Mouse (Mus musculus) heart, adult 2 months (tissue): ENCODE results near the gene Med17. TPM values are rescaled to one million over a fixed set of nuclear protein-coding genes. Genes with fewer than 3 reads are reported as not detected.
A peak's percentile ranks its signal among the peaks of the same experiment; 100 is the strongest.

ENCODE experiments used
- DNase-seq, 2 experiments: peaks; one replicate each; pipeline ENCODE4 v3.0.0; 2021
- H3K27ac ChIP-seq: fragments of 200-600 bp; 2 replicates; pipeline ENCODE4 v1.8.1; 2022
- H3K27me3 ChIP-seq: fragments of 200-500 bp; 2 replicates; pipeline ENCODE4 v1.6.1; 2012; ENCODE audit warnings: mild to moderate bottlenecking, low read length, inconsistent platforms, mixed read lengths; ENCODE audit not compliant: control insufficient read depth, insufficient read depth
- H3K36me3 ChIP-seq: fragments of 200-500 bp; 2 replicates; pipeline ENCODE4 v1.6.1; 2012; ENCODE audit warnings: low read length, inconsistent platforms; ENCODE audit not compliant: control insufficient read depth, insufficient read depth
- H3K4me1 ChIP-seq: fragments of 200-500 bp; 2 replicates; pipeline ENCODE4 v1.6.1; 2011; ENCODE audit warnings: low read length; ENCODE audit not compliant: control insufficient read depth, insufficient read depth
- H3K4me3 ChIP-seq: fragments of 200-600 bp; 2 replicates; pipeline ENCODE4 v1.8.1; 2022
- H3K79me2 ChIP-seq: fragments of 200-500 bp; replicated peaks from 2 replicates; pipeline ENCODE4 v1.6.1; 2012; ENCODE audit warnings: mild to moderate bottlenecking, inconsistent platforms, low read length, moderate library complexity, mixed read lengths; ENCODE audit not compliant: control insufficient read depth, insufficient read depth
- H3K9ac ChIP-seq: fragments of 200-500 bp; 2 replicates; pipeline ENCODE4 v1.6.1; 2012; ENCODE audit warnings: low read depth, mild to moderate bottlenecking, control low read depth, inconsistent platforms, low read length, mixed read lengths
- CTCF ChIP-seq: fragments of 200-600 bp; IDR thresholded peaks from 2 replicates; pipeline ENCODE4 v1.8.1; 2022; ENCODE audit warnings: antibody characterized with exemption, mild to moderate bottlenecking, moderate library complexity
- EP300 ChIP-seq: fragments of 200-500 bp; IDR thresholded peaks from 2 replicates; pipeline ENCODE4 v1.6.1; 2011; ENCODE audit warnings: low read depth, low read length, control low read depth; ENCODE audit not compliant: insufficient read depth
- POLR2A ChIP-seq: fragments of 200-500 bp; IDR thresholded peaks from 2 replicates; pipeline ENCODE4 v1.6.1; 2011; ENCODE audit warnings: mild to moderate bottlenecking, low read depth, low read length, control low read depth; ENCODE audit not compliant: insufficient read depth
- WGBS: fragments of 180-500 bp; shearing (Covaris S2); methylation state at CpG from one replicate; pipeline ENCODE4 v1.1.7; 2018; 5-methylcytosine and 5-hydroxymethylcytosine counted together
- intact Hi-C: fragments of 180-260 bp; cut with DNase I; formaldehyde crosslinking; loops from one replicate; pipeline ENCODE4 v1.15.1; 2025
- polyA plus RNA-seq: library from polyadenylated mRNA; depleted of rRNA; stranded (reverse); fragments of >200 nt; gene quantifications from 2 replicates; pipeline ENCODE4 v1.2.3, GENCODE M21; 2012
- total RNA-seq, 2 experiments: library from RNA; stranded (reverse); gene quantifications; 2 replicates each; pipeline ENCODE4 v1.2.3; 2021

Med17 gene
- total and polyA plus RNA-seq, 3 experiments: 10.3 to 14.6 (median 14.3) TPM

GRCm38 (mm10) chr9:15242130-15242529 is 37.6 kb downstream of the Med17 start:
- H3K4me3 ChIP-seq: no peak overlapping the region
- peaks cover 2% of the 10 kb centered on the region; the same call in 1 of the 2 replicates for H3K27me3 ChIP-seq
- H3K9ac ChIP-seq: no peak overlapping the region
- no peaks in the 10 kb centered on the region for H3K79me2 ChIP-seq
- no peaks in the 10 kb centered on the region for H3K36me3 ChIP-seq
- WGBS: 87% methylated on average over 1 of the region's 1 CpGs
- H3K27ac ChIP-seq: no peak overlapping the region
- intact Hi-C loops: no loop called here
- TF ChIP-seq POLR2A: no peak
- TF ChIP-seq CTCF: no peak
- TF ChIP-seq EP300: no peak
- DNase-seq: peak in 1 of 2 experiments; percentile 2
- peaks cover 4% of the 10 kb centered on the region for H3K4me1 ChIP-seq

GRCm38 (mm10) chr9:15241596-15241939 is 38.2 kb downstream of the Med17 start:
- Histone ChIP-seq H3K9ac (no peak overlapping the region), H3K79me2 (no peaks in the 10 kb centered on the region), H3K27me3 (peaks cover 2% of the 10 kb centered on the region; the same call in 1 of the 2 replicates), H3K27ac (no peak overlapping the region), H3K4me3 (no peak overlapping the region), H3K4me1 (peaks cover 4% of the 10 kb centered on the region), H3K36me3 (no peaks in the 10 kb centered on the region)
- intact Hi-C loops: no loop called here
- 45% methylated on average over 9 of the region's 9 CpGs for WGBS
- peak; percentile 31 to 43 for DNase-seq
- TF ChIP-seq EP300: no peak
- peak; percentile 63 for TF ChIP-seq CTCF

GRCm38 (mm10) chr9:15240863-15241595 is 38.7 kb downstream of the Med17 start:
- peaks cover 2% of the 10 kb centered on the region; the same call in 1 of the 2 replicates for H3K27me3 ChIP-seq
- WGBS: 68% methylated on average over 6 of the region's 6 CpGs
- H3K4me1 ChIP-seq: peaks cover 4% of the 10 kb centered on the region
- DNase-seq: no peak
- no peaks in the 10 kb centered on the region for H3K79me2 ChIP-seq
- H3K9ac ChIP-seq: no peak overlapping the region
- H3K4me3 ChIP-seq: no peak overlapping the region
- intact Hi-C loops: no loop called here
- H3K27ac ChIP-seq: no peak overlapping the region
- TF ChIP-seq CTCF (no peak), EP300 (no peak), POLR2A (no peak)
- H3K36me3 ChIP-seq: no peaks in the 10 kb centered on the region

- Histone ChIP-seq H3K4me1 (peaks cover 4% of the 10 kb centered on the region), H3K27me3 (peaks cover 2% of the 10 kb centered on the region; the same call in 1 of the 2 replicates), H3K4me3 (no peak overlapping the region), H3K9ac (no peak overlapping the region), H3K27ac (no peak overlapping the region), H3K36me3 (no peaks in the 10 kb centered on the region), H3K79me2 (no peaks in the 10 kb centered on the region)
- 93% methylated on average over 6 of the region's 6 CpGs for WGBS
- no peak for DNase-seq
- intact Hi-C loops: no loop called here
- no peak for TF ChIP-seq CTCF
- no peak for TF ChIP-seq EP300
- no peak for TF ChIP-seq POLR2A
Observed at GRCm38 (mm10) chr9:15240006-15240405, 39.7 kb downstream of the Med17 start.

GRCm38 (mm10) chr9:15239042-15239925 is 40.4 kb downstream of the Med17 start, which contains the start of gene Vstm5:
Gene Vstm5, plus strand, starts transcription at chr9:15239045.
- H3K27ac ChIP-seq: peak within 1 kb of the TSS; percentile 3; the same call in 1 of the 2 replicates

More at GRCm38 (mm10) chr9:15239042-15239925, 40.4 kb downstream of the Med17 start, which contains the start of gene Vstm5:
- H3K9ac ChIP-seq: peak within 1 kb of the TSS; percentile 69
- TF ChIP-seq EP300 (no peak), CTCF (no peak), POLR2A (no peak)
- H3K4me1 ChIP-seq: peaks cover 4% of the 10 kb centered on the region
- peak; percentile 7 to 32 for DNase-seq
- H3K36me3 ChIP-seq: no peaks in the 10 kb centered on the region
- intact Hi-C loops: no loop called here
- peak within 1 kb of the TSS; percentile 39 for H3K4me3 ChIP-seq
- no peaks in the 10 kb centered on the region for H3K79me2 ChIP-seq
- 5% methylated on average over 35 of the region's 35 CpGs for WGBS
- peaks cover 2% of the 10 kb centered on the region; the same call in 1 of the 2 replicates for H3K27me3 ChIP-seq
